Mouse (Mus musculus): ENCODE measurements around the gene Mcts2. TPM values are rescaled to one million over a fixed set of nuclear protein-coding genes. Genes with fewer than 3 reads are reported as not detected.

The Mcts2 gene
- polyA plus RNA-seq, 1 experiment from 2014 or later: 27.3 TPM

DNA sequence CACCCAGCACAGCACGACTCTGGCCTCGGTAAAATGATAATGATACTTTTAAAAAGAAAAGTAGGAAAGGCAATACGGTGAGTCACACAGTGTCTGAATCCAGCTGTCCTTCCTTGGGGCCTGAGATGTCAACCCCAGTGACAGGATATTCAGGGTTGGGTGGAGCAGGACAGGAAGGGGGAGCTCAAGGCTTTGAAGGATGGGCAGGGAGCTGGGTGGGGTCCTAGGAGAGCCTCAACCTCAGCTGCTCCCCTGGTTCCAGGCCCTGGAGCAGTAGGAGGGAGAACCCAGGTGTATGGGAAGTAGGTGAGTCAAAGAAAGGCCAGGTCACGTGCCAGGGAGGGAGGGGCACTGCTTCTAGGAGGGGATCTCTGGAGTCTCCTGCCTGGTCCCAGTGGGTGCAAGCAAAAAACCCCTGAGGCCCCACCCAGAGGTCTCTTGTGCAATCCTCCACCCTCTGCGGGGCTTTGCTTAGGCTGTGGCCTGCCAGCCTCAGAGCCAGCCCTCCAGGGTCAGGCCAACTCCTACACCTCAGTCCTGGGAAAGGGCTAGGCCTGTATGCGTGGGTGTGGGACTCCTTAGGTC lies 40.0 kb downstream of the Mcts2 start:
- Histone ChIP-seq H3K9me3 (replicated peaks) (no peaks in the 10 kb centered on the region), H3K36me3 (no peaks in the 10 kb centered on the region), H3K4me1 (peaks cover 63% of the 10 kb centered on the region), H3K4me2 (replicated peaks) (no peak overlapping the region), H3K4me3 (replicated peaks) (no peak overlapping the region), H3K9ac (no peak overlapping the region), H3K27ac (replicated peaks) (peak overlapping the region; percentile 92), H3K27me3 (no peaks in the 10 kb centered on the region)
- WGBS: 48% methylated on average over 6 of the region's 6 CpGs
- ATAC-seq (ENCODE audit: insufficient number of reproducible peaks, low FRiP score, low TSS enrichment, low read depth): no peak

- Histone ChIP-seq H3K4me3 (replicated peaks) (no peak overlapping the region), H3K9me3 (replicated peaks) (no peaks in the 10 kb centered on the region), H3K4me2 (replicated peaks) (no peak overlapping the region), H3K27ac (replicated peaks) (peak overlapping the region; percentile 92), H3K4me1 (peaks cover 68% of the 10 kb centered on the region), H3K36me3 (no peaks in the 10 kb centered on the region), H3K27me3 (no peaks in the 10 kb centered on the region), H3K9ac (no peak overlapping the region)
- WGBS: 74% methylated on average over 14 of the region's 14 CpGs
- ATAC-seq (ENCODE audit: insufficient number of reproducible peaks, low FRiP score, low TSS enrichment, low read depth): no peak
These were observed 41.1 kb downstream of the Mcts2 start for GRCm38 (mm10) chr2:152727795-152728510.

DNA sequence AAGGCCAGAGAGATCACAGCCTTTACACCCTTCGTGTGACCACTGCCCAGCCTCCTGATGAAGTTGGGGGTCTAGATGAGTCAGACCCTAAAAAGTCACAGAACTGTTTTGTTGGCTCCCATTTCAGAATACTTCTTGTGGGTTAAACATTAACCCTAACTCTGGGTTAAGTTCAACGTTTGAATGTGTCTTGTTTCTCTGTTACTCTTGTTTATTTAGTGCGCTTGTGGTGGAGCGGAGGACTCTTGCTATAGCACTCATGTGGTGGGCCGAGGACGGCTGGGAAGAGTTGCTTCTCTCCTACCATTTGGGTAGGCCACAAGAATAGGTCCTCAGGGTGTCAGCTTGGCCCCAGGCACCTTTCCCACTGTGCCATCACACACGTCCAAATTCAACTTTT lies 41.8 kb downstream of the Mcts2 start:
- WGBS: 73% methylated on average over 7 of the region's 7 CpGs
- H3K4me1 ChIP-seq: peaks cover 72% of the 10 kb centered on the region
- no peaks in the 10 kb centered on the region for H3K27me3 ChIP-seq
- no peaks in the 10 kb centered on the region for H3K36me3 ChIP-seq
- peak overlapping the region; percentile 92 for H3K27ac ChIP-seq (replicated peaks)
- no peaks in the 10 kb centered on the region for H3K9me3 ChIP-seq (replicated peaks)
- no peak overlapping the region for H3K4me2 ChIP-seq (replicated peaks)
- no peak overlapping the region for H3K9ac ChIP-seq
- no peak for ATAC-seq (ENCODE audit: insufficient number of reproducible peaks, low FRiP score, low TSS enrichment, low read depth)
- H3K4me3 ChIP-seq (replicated peaks): no peak overlapping the region

- Histone ChIP-seq H3K9ac (no peak overlapping the region), H3K27ac (replicated peaks) (peak overlapping the region; percentile 92), H3K4me2 (replicated peaks) (peak overlapping the region; percentile 15; the same call in 1 of the 2 replicates), H3K4me3 (replicated peaks) (no peak overlapping the region), H3K27me3 (no peaks in the 10 kb centered on the region), H3K36me3 (no peaks in the 10 kb centered on the region), H3K9me3 (replicated peaks) (no peaks in the 10 kb centered on the region), H3K4me1 (peaks cover 72% of the 10 kb centered on the region)
- WGBS: 25% methylated on average over 8 of the region's 8 CpGs
- peak; percentile 48 for ATAC-seq (ENCODE audit: insufficient number of reproducible peaks, low FRiP score, low TSS enrichment, low read depth)
These were observed 42.3 kb downstream of the Mcts2 start for GRCm38 (mm10) chr2:152729013-152729635.

GRCm38 (mm10) chr2:152729636-152730020 lies 42.8 kb downstream of the Mcts2 start:
- Histone ChIP-seq H3K9me3 (replicated peaks) (no peaks in the 10 kb centered on the region), H3K4me2 (replicated peaks) (peak overlapping the region; percentile 15; the same call in 1 of the 2 replicates), H3K27ac (replicated peaks) (peak overlapping the region; percentile 92), H3K9ac (no peak overlapping the region), H3K4me3 (replicated peaks) (no peak overlapping the region), H3K27me3 (no peaks in the 10 kb centered on the region), H3K4me1 (peaks cover 74% of the 10 kb centered on the region), H3K36me3 (no peaks in the 10 kb centered on the region)
- 23% methylated on average over 7 of the region's 7 CpGs for WGBS
- ATAC-seq (ENCODE audit: insufficient number of reproducible peaks, low FRiP score, low TSS enrichment, low read depth): peak; percentile 89

- Histone ChIP-seq H3K27me3 (no peaks in the 10 kb centered on the region), H3K4me1 (peaks cover 72% of the 10 kb centered on the region), H3K4me3 (replicated peaks) (no peak overlapping the region), H3K9me3 (replicated peaks) (no peaks in the 10 kb centered on the region), H3K4me2 (replicated peaks) (no peak overlapping the region), H3K36me3 (no peaks in the 10 kb centered on the region), H3K27ac (replicated peaks) (no peak overlapping the region), H3K9ac (no peak overlapping the region)
- WGBS: 79% methylated on average over 2 of the region's 2 CpGs
- ATAC-seq (ENCODE audit: insufficient number of reproducible peaks, low FRiP score, low TSS enrichment, low read depth): no peak
These were observed 46.4 kb downstream of the Mcts2 start for GRCm38 (mm10) chr2:152733201-152733600.

GRCm38 (mm10) chr2:152734501-152734900 lies 47.7 kb downstream of the Mcts2 start:
- ATAC-seq (ENCODE audit: insufficient number of reproducible peaks, low FRiP score, low TSS enrichment, low read depth): no peak
- WGBS: 11% methylated on average over 10 of the region's 10 CpGs
- Histone ChIP-seq H3K4me3 (replicated peaks) (peak overlapping the region; percentile 83), H3K4me1 (peaks cover 71% of the 10 kb centered on the region), H3K9ac (peak overlapping the region; percentile 15; the same call in 1 of the 2 replicates), H3K9me3 (replicated peaks) (no peaks in the 10 kb centered on the region), H3K36me3 (no peaks in the 10 kb centered on the region), H3K27me3 (no peaks in the 10 kb centered on the region), H3K27ac (replicated peaks) (peak overlapping the region; percentile 93), H3K4me2 (replicated peaks) (peak overlapping the region; percentile 80)

GRCm38 (mm10) chr2:152734984-152735383 lies 48.1 kb downstream of the Mcts2 start:
- peak overlapping the region; percentile 83 for H3K4me3 ChIP-seq (replicated peaks)
- WGBS: under 1% methylated on average over 28 of the region's 28 CpGs
- H3K36me3 ChIP-seq: no peaks in the 10 kb centered on the region
- peak; percentile 83 for ATAC-seq (ENCODE audit: insufficient number of reproducible peaks, low FRiP score, low TSS enrichment, low read depth)
- H3K27me3 ChIP-seq: no peaks in the 10 kb centered on the region
- H3K9ac ChIP-seq: peak overlapping the region; percentile 24
- peak overlapping the region; percentile 93 for H3K27ac ChIP-seq (replicated peaks)
- peaks cover 70% of the 10 kb centered on the region for H3K4me1 ChIP-seq
- H3K9me3 ChIP-seq (replicated peaks): no peaks in the 10 kb centered on the region
- peak overlapping the region; percentile 80 for H3K4me2 ChIP-seq (replicated peaks)

DNA sequence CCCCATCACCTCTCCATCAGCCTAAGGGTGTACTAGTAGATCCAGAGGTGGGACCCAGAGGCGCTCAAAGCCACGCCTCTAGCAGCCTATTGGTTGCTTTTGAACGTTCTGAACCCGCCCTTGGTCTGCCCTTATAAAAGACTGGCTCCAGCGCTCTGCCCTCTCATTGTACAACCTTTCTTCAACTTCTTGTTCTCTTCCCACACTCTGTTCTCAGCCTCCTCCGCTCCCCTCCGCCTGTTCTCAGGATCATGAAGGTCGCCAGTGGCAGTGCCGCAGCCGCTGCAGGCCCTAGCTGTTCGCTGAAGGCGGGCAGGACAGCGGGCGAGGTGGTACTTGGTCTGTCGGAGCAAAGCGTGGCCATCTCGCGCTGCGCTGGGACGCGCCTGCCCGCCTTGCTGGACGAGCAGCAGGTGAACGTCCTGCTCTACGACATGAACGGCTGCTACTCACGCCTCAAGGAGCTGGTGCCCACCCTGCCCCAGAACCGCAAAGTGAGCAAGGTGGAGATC lies 49.3 kb downstream of the Mcts2 start, which contains the start of gene Id1:
Gene Id1, plus strand, starts transcription at position 162 of the 512 bp plus-strand sequence.
- Histone ChIP-seq H3K36me3 (no peaks in the 10 kb centered on the region), H3K27ac (replicated peaks) (peak within 1 kb of the TSS; percentile 93), H3K4me2 (replicated peaks) (peak within 1 kb of the TSS; percentile 80), H3K9me3 (replicated peaks) (no peaks in the 10 kb centered on the region), H3K4me3 (replicated peaks) (peak within 1 kb of the TSS; percentile 83), H3K27me3 (no peaks in the 10 kb centered on the region), H3K9ac (peak within 1 kb of the TSS; percentile 86), H3K4me1 (peaks cover 72% of the 10 kb centered on the region)
- under 1% methylated on average over 28 of the region's 28 CpGs for WGBS
- ATAC-seq (ENCODE audit: insufficient number of reproducible peaks, low FRiP score, low TSS enrichment, low read depth): peak; percentile 71

DNA sequence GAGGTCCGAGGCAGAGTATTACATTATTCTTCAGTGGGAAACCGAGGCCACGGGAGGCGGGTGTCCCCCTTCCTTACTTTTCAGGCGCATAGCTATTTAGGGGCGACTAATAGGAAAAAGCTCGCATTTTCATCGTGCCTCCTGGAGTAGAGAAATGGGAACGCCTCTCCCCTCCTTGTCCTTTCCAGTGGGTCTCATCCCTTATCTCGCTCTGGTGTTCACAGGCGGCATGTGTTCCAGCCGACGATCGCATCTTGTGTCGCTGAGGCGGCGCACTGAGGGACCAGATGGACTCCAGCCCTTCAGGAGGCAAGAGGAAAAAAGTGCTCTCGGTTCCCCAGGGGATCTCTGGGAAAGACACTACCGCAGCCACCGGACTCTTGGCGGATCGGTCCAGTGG lies 49.9 kb downstream of the Mcts2 start:
- Histone ChIP-seq H3K4me2 (replicated peaks) (peak overlapping the region; percentile 80), H3K9ac (peak overlapping the region; percentile 86), H3K4me3 (replicated peaks) (peak overlapping the region; percentile 83), H3K27ac (replicated peaks) (peak overlapping the region; percentile 93), H3K4me1 (peaks cover 77% of the 10 kb centered on the region), H3K36me3 (no peaks in the 10 kb centered on the region), H3K9me3 (replicated peaks) (no peaks in the 10 kb centered on the region), H3K27me3 (no peaks in the 10 kb centered on the region)
- ATAC-seq (ENCODE audit: insufficient number of reproducible peaks, low FRiP score, low TSS enrichment, low read depth): no peak
- WGBS: under 1% methylated on average over 22 of the region's 22 CpGs

Measured in embryonic facial prominence, embryonic 15.5 days (tissue).